Mouse (Mus musculus): ENCODE measurements around the gene Speer4b.

DNA sequence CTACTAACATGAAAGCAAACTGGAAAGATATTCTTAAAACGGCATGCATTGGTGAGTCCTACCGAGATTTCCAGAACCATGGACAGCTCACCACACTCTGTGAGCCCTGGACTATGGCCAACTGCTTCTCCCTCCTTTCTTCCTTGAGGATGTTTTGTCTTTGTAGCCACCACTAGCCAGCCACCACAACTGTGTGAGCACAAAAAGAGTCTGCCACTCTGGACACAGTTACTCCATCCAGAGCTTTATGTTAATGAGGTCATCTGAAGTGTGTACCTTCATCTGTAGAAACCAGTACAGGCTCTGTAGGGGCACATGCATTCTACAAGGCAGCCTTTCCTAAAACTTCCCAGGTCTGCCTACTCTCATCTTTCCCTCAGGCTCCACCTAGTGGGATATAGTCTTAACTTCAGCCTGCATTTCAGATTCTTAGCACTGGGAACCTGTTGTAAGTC lies 43.6 kb upstream of the Speer4b start:
- TF ChIP-seq CTCF (IDR thresholded peaks at IDR 0.05; ENCODE audit: borderline replicate concordance, insufficient read depth, low read length) (no peak), POLR2A (IDR thresholded peaks at IDR 0.05; ENCODE audit: low read depth, low read length) (no peak)
